Mouse (Mus musculus): ENCODE measurements around the gene Ykt6. TPM values are rescaled to one million over a fixed set of nuclear protein-coding genes. Genes with fewer than 3 reads are reported as not detected.
"Not testable (repeated sequence)": the region's sequence is repeated elsewhere in the genome, so short reads cannot be mapped to it uniquely, and the experiment has no call there.

The Ykt6 gene
- polyA plus RNA-seq, 1 experiment from 2014 or later, result 95.9 TPM

- no peak overlapping the region for H3K4me2 ChIP-seq (replicated peaks)
- no peaks in the 10 kb centered on the region for H3K9me3 ChIP-seq
- no peaks in the 10 kb centered on the region for H3K36me3 ChIP-seq
- 0 out of 2 replicates have a peak overlapping the region, but pooled peaks have one; percentile 26 for H3K9ac ChIP-seq (replicated peaks)
- H3K4me1 ChIP-seq, result peaks cover 23% of the 10 kb centered on the region
- peak overlapping the region; percentile 83 for H3K27ac ChIP-seq (replicated peaks)
- no peak overlapping the region for H3K4me3 ChIP-seq
- H3K27me3 ChIP-seq, result no peaks in the 10 kb centered on the region
- WGBS, result 74% methylated on average over 14 of the region's 14 CpGs
- no peak; the same call in 1 of the 2 replicates for ATAC-seq (replicated peaks)
Measured at GRCm38 (mm10) chr11:6000961-6001682, 45.6 kb downstream of the Ykt6 start.

GRCm38 (mm10) chr11:6001981-6002649, 46.6 kb downstream of the Ykt6 start:
- Histone ChIP-seq H3K27me3 (no peaks in the 10 kb centered on the region), H3K27ac (replicated peaks) (no peak overlapping the region; the same call in 1 of the 2 replicates), H3K4me3 (no peak overlapping the region), H3K9me3 (no peaks in the 10 kb centered on the region), H3K4me2 (replicated peaks) (no peak overlapping the region), H3K4me1 (peaks cover 23% of the 10 kb centered on the region), H3K9ac (replicated peaks) (no peak overlapping the region), H3K36me3 (no peaks in the 10 kb centered on the region)
- no peak for ATAC-seq (replicated peaks)
- 78% methylated on average over 9 of the region's 9 CpGs for WGBS

GRCm38 (mm10) chr11:6003046-6003639, 47.6 kb downstream of the Ykt6 start:
- Histone ChIP-seq H3K27me3 (no peaks in the 10 kb centered on the region), H3K36me3 (no peaks in the 10 kb centered on the region), H3K4me1 (peaks cover 23% of the 10 kb centered on the region), H3K4me3 (no peak overlapping the region), H3K4me2 (replicated peaks) (no peak overlapping the region), H3K9ac (replicated peaks) (no peak overlapping the region), H3K9me3 (no peaks in the 10 kb centered on the region), H3K27ac (replicated peaks) (no peak overlapping the region)
- 44% methylated on average over 2 of the region's 2 CpGs for WGBS
- no peak for ATAC-seq (replicated peaks)

GRCm38 (mm10) chr11:6005374-6006043, 50.0 kb downstream of the Ykt6 start:
- H3K27me3 ChIP-seq; ATAC-seq (replicated peaks); H3K9ac ChIP-seq (replicated peaks); H3K4me2 ChIP-seq (replicated peaks); H3K4me3 ChIP-seq; H3K27ac ChIP-seq (replicated peaks); H3K36me3 ChIP-seq; H3K9me3 ChIP-seq: not testable (repeated sequence)
- H3K4me1 ChIP-seq, result peaks cover 13% of the 10 kb centered on the region
- 41% methylated on average over 1 of the region's 4 CpGs for WGBS

GRCm38 (mm10) chr11:6006351-6007009, 51.0 kb downstream of the Ykt6 start:
- H3K36me3 ChIP-seq; H3K4me1 ChIP-seq; ATAC-seq (replicated peaks); H3K27ac ChIP-seq (replicated peaks); H3K9me3 ChIP-seq; H3K27me3 ChIP-seq: not testable (repeated sequence)
- H3K9ac ChIP-seq (replicated peaks), result 0 out of 2 replicates have a peak overlapping the region, but pooled peaks have one; percentile 44
- peak overlapping the region; percentile 45 for H3K4me3 ChIP-seq
- WGBS, result 11% methylated on average over 43 of the region's 44 CpGs
- H3K4me2 ChIP-seq (replicated peaks), result peak overlapping the region; percentile 49

GRCm38 (mm10) chr11:6007010-6007778, 51.7 kb downstream of the Ykt6 start:
- Histone ChIP-seq H3K4me3 (peak overlapping the region; percentile 45), H3K4me2 (replicated peaks) (peak overlapping the region; percentile 49), H3K9ac (replicated peaks) (peak overlapping the region; percentile 49)
- not testable (repeated sequence) for H3K4me1 ChIP-seq; H3K36me3 ChIP-seq; H3K27ac ChIP-seq (replicated peaks); H3K9me3 ChIP-seq; H3K27me3 ChIP-seq
- ATAC-seq (replicated peaks), result peak; percentile 77
- WGBS, result 7% methylated on average over 26 of the region's 49 CpGs

- not testable (repeated sequence) for ATAC-seq (replicated peaks); H3K36me3 ChIP-seq; H3K27me3 ChIP-seq; H3K27ac ChIP-seq (replicated peaks); H3K9me3 ChIP-seq; H3K4me1 ChIP-seq
- Histone ChIP-seq H3K4me3 (peak overlapping the region; percentile 45), H3K4me2 (replicated peaks) (peak overlapping the region; percentile 49), H3K9ac (replicated peaks) (peak overlapping the region; percentile 49)
- WGBS, result 30% methylated on average over 12 of the region's 13 CpGs
Measured at GRCm38 (mm10) chr11:6007779-6008128, 52.3 kb downstream of the Ykt6 start.

GRCm38 (mm10) chr11:6010751-6011482, 55.4 kb downstream of the Ykt6 start:
- not testable (repeated sequence) for H3K4me2 ChIP-seq (replicated peaks); H3K27ac ChIP-seq (replicated peaks); H3K4me3 ChIP-seq; H3K27me3 ChIP-seq; ATAC-seq (replicated peaks); H3K36me3 ChIP-seq; H3K4me1 ChIP-seq; H3K9me3 ChIP-seq; H3K9ac ChIP-seq (replicated peaks)
- WGBS, result 91% methylated on average over 3 of the region's 18 CpGs

GRCm38 (mm10) chr11:6011879-6012278, 56.4 kb downstream of the Ykt6 start:
- Histone ChIP-seq H3K9ac (replicated peaks) (no peak overlapping the region), H3K36me3 (no peaks in the 10 kb centered on the region), H3K4me3 (no peak overlapping the region), H3K4me2 (replicated peaks) (no peak overlapping the region), H3K27me3 (no peaks in the 10 kb centered on the region), H3K4me1 (peaks cover 14% of the 10 kb centered on the region), H3K9me3 (no peaks in the 10 kb centered on the region), H3K27ac (replicated peaks) (no peak overlapping the region)
- WGBS, result 96% methylated on average over 3 of the region's 3 CpGs
- no peak for ATAC-seq (replicated peaks)

- no peaks in the 10 kb centered on the region for H3K27me3 ChIP-seq
- WGBS, result 64% methylated on average over 2 of the region's 2 CpGs
- no peak overlapping the region for H3K9ac ChIP-seq (replicated peaks)
- H3K4me3 ChIP-seq, result no peak overlapping the region
- ATAC-seq (replicated peaks), result no peak
- H3K4me2 ChIP-seq (replicated peaks), result no peak overlapping the region
- H3K9me3 ChIP-seq, result no peaks in the 10 kb centered on the region
- peaks cover 17% of the 10 kb centered on the region for H3K4me1 ChIP-seq
- H3K27ac ChIP-seq (replicated peaks), result no peak overlapping the region
- no peaks in the 10 kb centered on the region for H3K36me3 ChIP-seq
Measured at GRCm38 (mm10) chr11:6013359-6013758, 57.9 kb downstream of the Ykt6 start.

GRCm38 (mm10) chr11:6015011-6015431, 59.5 kb downstream of the Ykt6 start:
- no peaks in the 10 kb centered on the region for H3K9me3 ChIP-seq
- H3K4me2 ChIP-seq (replicated peaks), result no peak overlapping the region
- H3K36me3 ChIP-seq, result no peaks in the 10 kb centered on the region
- no peak overlapping the region for H3K9ac ChIP-seq (replicated peaks)
- H3K27me3 ChIP-seq, result no peaks in the 10 kb centered on the region
- H3K4me1 ChIP-seq, result peaks cover 17% of the 10 kb centered on the region
- H3K4me3 ChIP-seq, result no peak overlapping the region
- 54% methylated on average over 6 of the region's 6 CpGs for WGBS
- ATAC-seq (replicated peaks), result no peak
- H3K27ac ChIP-seq (replicated peaks), result no peak overlapping the region
